Mouse (Mus musculus): ENCODE results near the gene Gabra5.

Gabra5 gene

DNA sequence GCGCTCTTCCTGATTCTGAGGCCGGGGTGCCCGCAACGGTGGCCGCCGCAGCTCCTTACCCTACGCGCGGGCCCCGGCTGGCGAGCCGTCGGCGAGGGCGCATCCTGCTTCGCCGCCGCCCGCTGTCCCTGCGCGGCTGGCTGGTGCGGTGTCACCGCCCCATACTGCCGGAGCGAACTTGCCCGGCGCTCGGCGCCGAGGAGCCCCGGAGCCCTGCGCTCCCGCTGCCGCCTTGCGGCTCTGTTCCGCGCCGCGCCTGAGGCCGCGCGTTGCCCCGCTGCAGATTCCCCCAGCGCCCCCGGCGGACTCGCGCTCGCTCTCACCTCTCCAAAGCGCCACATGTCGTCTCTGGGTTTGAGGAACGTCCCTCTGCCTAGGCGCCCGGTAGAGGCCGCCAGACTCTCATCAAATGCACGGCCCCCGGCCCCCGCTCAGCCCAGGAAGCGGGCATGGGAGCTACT is at the start of gene Gabra5:
Gene Gabra5 (minus strand): TSS at position 379 of the 461 bp plus-strand sequence.
- DNase-seq (ENCODE audit: low read depth in 1 of 2, low spot score in 2 of 2), result no peak

DNA sequence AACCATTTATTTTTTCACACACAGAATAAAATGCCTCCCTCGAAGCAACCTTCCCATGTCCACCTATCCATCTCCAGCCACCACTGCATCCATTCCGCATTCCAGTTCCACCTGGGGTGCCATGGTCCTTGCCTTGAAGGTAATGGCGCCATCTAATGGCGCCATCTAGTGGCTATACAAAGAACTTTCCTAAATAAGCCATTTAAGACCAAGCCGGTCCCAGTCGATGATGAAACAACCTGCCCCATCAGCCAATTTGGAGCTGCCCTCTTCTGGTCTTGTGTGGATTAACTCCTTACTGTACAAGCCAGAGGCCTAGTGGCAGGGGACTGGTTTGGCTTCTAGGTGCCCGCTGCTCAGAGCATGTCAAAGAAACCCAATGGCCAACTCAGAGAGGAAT is 28.7 kb upstream of the Gabra5 start:
- no peak for DNase-seq (ENCODE audit: low read depth in 1 of 2, low spot score in 2 of 2)

DNA sequence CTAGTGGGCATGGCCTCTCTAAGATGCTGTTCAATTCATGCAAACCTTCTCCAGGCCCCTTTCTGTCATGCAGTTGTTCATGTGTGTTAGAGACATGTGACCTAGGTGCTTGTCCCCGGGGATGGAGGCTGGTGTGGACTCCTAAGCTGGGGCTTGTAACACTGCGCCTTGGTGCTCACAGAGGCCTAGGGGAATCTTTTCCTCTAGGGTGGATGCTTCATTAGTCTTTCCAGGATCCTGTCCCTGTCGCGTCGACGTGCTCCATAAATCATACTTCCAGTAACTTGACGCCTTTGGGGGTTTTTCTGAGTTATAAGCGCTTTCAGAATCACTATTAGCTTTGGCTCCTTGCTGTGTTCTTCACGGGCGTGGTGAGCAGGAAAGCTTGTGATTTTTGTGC is 22.8 kb upstream of the Gabra5 start:
- DNase-seq (ENCODE audit: low read depth in 1 of 2, low spot score in 2 of 2), result no peak

DNA sequence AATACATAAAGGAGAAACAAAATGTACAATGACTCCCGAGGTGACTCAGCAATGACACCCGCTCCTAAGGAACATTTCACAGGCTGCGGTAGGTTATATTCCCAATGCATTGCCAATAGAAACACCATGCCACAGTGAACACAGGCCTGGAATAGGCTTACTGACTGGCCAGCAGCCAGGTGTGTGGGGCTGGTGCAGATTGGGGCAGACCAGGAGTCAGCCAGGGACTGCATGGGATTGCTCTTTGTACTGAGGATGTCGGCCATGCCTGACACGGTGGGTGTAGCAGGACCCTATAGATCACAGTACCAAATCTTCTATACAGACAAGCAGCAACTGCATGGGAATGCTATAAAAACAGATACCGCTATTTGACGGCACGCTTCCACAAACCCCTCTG is 20.1 kb upstream of the Gabra5 start:
- no peak for DNase-seq (ENCODE audit: low read depth in 1 of 2, low spot score in 2 of 2)

DNA sequence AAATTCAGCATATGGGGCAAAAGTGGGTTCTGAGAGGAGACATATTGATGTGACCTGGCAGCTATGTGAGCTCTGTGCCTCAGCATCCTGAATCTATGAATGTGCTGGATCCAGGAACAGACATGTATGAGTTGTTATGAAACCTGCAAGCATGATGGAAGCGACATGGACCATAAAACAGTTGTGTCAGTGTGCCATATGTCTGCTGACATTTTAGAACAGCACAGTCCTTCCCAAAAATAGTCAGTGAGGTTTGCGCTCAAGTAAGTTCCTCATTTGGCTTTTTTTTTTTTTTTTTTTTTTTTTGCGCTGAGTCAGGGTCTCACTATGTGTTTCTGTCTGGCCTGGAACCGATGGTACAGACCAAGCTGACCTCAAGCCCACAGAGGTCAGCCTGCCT is 19.6 kb upstream of the Gabra5 start:
- no peak for DNase-seq (ENCODE audit: low read depth in 1 of 2, low spot score in 2 of 2)

DNA sequence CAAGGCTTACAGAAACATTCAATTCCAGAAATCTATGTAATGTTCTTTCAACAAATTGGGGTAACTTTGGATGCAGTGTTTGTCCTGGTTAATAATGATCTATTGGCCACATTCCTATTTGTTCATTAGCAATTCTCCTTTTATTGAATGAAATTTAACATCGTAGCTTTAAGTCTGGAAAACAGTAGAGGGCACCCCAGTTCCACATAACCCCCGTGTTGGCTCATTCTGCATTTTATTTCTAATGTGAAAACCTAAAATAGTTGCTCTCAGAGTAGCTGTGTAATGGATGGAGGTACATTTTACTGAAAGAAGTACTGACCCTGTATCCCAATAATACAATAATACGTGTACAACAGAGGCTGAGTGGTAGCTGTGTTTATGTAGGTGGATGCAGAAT is 3.1 kb upstream of the Gabra5 start:
- no peak for DNase-seq (ENCODE audit: low read depth in 1 of 2, low spot score in 2 of 2)

DNA sequence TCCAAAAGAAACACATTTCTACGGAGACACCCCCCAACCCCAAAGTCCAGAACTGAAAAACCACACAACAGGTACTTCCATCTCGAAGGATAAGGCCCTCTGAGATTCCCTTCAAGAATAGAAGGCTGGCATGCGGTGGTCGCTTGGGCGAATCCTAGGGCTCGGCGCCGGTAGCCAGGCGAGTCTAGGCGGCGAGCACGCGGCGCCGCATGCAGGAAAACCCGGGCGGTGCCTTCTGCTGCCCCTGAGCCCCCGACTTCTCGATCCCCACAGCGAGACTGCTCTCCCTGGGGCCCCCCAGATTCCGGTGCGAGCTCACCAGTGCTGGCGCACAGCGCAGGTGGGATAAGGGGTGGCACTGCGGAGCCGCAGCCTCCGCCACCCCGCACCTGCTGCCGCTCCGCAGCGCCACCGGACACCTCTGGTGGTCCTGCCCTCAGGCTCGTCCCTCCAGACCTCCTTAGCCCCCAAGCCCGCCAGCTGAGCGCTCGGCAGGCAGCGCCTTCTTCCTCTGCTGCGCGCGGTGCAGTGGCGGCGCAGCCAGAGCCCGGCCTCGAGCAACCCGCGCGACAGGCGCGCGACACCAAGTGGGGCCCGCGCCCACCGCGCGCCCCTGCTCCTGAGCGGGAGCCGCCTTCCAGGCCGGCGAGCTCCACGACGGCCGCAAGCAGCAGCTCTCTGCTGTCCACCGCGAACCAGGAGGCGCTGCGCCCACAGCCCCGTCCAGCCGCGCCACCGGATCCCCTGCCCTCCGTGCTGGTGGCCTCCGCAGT is 813 bp downstream of the Gabra5 start:
- no peak for DNase-seq (ENCODE audit: low read depth in 1 of 2, low spot score in 2 of 2)

DNA sequence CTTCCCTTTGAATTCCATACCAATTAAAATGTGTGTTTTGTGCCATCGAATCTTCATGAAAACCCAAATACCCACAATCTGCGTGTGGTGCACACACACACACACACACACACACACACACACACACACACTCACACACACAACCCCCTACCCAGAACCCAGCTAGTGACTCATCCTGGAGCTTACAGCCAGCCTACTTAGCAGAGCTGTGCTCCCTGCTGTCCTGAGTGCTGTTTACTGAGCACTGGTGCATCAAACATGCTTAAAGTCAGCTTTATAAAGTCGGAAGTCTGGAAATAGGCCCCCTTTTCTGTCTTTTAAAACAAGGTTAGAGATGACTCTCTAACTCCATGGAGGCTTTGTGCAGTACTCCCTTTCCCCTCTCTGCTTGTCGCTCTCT is 7.0 kb downstream of the Gabra5 start:
- DNase-seq (ENCODE audit: low read depth in 1 of 2, low spot score in 2 of 2), result no peak

DNA sequence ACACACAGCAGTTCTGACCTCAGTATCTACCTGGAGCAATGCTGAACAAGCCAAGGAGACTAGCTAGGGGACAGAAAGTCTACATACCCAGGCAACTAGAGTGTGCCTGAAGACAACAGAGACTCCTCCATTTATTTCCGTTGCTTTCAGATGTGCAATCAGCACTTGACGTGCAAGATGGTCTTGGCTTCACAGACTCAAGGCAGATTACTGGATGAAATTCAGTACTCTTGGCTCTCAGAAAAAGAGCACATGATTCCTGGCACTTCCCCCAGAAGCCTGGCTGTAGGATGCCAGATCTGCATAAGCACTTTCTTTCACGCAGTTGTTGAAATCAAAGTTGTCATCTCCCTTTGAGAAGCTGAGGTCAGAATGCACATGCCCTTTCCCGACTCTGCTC is 18.1 kb downstream of the Gabra5 start:
- no peak for DNase-seq (ENCODE audit: low read depth in 1 of 2, low spot score in 2 of 2)

DNA sequence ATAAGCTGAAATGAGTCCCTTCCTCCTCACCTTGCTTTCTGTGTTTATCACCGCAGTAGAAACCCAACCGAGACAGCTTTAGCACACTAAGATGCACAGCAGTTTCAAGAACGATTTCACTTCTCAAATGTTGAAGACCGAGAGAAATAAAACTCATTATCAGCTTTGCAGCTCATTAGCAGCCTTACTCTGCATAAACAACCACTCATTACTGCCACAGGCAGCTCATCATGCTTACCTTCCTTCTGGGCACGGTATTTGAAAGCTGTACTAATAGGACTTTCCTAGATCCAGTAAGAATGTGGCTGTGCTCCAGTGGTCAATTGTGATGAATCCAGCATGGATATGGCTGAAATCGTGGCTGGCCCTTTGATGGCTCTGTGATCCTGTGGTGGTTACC is 23.0 kb downstream of the Gabra5 start:
- DNase-seq (ENCODE audit: low read depth in 1 of 2, low spot score in 2 of 2), result no peak

DNA sequence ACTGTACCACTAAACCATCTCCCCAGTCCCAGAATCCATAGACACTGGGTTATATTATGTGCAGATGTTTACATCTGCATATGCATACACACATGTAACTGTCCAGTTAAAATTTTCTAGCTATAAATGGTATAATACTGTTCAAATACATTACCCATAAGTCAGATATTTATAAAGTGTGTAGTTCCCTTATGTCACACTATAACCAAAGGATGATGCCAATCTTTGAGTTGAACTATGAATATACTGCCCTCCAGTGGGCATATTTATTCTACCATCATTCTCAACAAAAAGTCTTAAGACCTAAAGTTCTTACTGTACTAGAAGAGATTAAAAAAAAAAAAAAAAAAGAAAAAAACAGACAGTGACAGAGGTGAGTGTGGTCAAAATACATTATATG is 27.0 kb downstream of the Gabra5 start:
- DNase-seq (ENCODE audit: low read depth in 1 of 2, low spot score in 2 of 2), result no peak

DNA sequence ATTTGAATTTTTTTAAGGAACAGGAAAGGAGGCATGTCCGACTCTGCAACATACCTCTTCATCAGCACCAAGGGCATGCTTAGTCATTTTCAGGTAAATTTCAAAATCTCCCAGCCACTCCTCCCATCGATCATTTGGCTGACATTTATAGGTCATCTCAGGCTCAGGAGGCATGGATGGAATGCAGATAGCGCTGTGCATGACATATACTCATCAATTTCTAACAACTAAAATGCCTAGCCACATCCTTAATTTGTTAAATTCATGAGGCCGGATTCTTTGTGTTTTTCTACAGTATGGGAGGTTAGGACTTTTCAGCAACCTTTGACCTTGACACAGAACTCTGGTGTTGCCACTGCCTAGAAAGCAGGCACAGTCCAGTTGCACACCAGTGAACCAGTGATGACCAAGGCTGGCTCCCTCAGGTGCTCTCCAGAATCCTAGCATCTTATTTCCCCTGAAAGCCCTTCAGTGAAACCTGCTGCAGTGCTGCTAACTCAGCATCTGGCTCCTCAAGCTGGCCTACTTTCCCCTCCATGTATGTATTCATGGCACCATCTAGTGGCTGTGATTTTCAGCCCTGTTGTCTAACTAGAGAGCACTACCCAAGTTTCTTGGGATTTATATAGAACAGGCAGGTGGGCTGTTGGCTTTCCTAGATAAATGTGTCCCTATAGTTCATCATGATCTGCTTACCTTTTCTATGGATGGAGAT is 35.9 kb downstream of the Gabra5 start:
- no peak for DNase-seq (ENCODE audit: low read depth in 1 of 2, low spot score in 2 of 2)

DNA sequence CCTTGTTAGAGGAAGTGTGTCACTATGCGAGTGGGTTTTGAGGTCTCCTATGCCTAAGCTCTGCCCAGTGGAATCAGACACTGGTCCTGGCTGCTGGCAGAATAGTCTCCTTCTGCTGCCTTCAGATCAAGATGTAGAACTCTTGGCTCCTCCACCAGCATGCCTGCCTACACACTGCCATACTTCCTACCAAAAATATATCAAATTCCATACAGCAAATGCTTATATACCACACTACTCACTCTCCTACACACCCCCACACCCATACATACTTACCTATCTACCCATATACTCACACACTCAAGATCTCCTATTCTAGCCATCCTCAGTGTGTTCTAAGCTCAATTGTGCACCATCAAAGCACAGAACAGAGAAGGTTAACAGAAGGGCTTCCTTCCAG is 38.5 kb downstream of the Gabra5 start:
- DNase-seq (ENCODE audit: low read depth in 1 of 2, low spot score in 2 of 2), result no peak

DNA sequence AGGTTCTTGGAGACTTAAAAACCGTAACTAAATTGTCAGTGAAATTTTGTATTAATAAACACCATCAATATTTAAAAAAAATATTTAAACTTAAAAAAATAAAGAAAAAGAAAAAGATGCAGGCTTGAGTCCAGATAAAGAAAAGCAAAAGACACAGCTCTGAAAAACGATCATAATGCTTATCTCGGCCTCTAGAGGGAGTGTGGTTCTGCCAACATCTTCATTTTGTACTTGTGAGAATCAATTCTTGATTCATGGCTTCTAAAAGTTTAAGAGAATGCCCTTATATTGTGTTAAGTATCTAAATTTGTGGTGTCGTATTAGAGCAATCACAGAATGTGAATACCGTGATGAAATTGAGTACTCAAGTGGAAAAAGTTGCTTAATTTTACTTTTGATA is 49.5 kb downstream of the Gabra5 start:
- no peak for DNase-seq (ENCODE audit: low read depth in 1 of 2, low spot score in 2 of 2)

DNA sequence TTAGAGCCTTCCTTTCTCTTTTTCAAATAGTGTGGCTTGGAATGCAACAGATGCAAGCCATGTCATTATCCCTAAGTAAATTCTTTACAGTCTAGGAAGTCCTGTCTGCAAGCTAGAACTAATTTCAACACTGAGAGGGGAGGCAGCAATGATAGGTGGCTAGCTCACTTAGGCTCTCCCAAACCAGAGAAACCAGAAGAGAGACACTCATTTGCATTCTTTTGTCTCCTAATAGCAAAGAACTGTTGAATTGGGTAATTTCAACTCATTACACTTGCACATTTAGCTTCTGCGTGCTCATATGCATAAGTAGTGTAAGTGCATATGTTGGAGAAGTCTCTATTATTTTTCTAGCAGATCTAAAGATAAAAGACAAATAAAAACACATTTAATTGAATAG is 61.6 kb downstream of the Gabra5 start:
- DNase-seq (ENCODE audit: low read depth in 1 of 2, low spot score in 2 of 2), result no peak

DNA sequence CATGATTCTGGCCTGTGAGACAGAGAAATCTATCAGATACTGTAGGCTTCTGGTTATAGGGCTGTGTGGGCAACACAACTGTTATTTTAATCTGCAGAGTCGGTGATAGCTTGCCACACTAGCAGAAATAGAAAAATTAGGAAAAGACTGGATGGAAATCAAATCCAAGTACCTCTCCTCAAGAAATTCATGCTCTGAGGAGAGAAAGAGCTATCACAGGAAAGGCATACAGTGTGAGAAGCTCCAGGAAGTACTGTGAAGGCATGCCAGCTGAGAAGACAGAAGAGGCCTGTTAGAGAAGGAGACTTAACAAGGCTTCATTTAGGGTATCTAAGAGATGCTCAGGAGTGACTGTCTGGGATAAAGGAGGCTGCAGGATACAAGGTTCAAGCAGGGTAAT is 87.2 kb downstream of the Gabra5 start:
- no peak for DNase-seq (ENCODE audit: low read depth in 1 of 2, low spot score in 2 of 2)

DNA sequence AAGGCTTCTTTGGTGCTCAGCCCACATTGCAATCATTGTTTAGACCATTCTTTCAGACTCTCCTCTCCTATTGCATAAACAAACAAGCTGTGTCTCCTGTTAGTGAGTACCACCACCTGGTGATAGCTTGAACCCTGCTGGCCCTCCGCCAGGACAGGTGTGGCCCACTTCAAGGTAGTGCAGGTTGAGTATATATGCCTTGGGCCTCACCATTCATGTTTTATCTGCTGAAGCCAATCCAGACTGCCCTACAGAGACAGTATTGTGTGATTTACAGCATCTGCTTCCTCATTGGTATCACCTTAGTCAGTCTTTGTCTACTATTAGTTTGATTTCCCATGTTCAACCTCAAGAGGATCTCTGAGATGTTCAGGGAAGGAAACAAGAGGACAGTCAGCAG is 88.8 kb downstream of the Gabra5 start:
- no peak for DNase-seq (ENCODE audit: low read depth in 1 of 2, low spot score in 2 of 2)

DNA sequence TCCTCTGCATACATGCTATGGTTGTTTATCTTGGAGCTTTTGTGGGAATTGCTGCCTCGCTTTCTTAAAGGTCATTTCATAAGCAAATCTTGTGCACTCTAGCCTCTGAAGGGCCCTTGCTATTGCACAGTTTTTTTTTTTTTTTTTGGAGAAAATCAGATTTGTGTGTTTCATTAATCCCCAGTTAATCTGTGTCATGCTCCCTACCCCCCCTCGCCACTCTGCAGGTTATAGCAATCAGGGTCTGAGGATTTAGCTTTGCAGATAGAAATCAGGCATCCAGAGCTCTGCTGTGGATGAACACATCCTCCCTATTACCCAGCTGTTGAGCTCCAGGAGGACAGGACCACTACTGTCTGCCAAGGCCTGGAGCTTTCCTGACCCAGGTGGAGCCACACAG is 90.5 kb downstream of the Gabra5 start, which contains the start of gene Gabrb3:
Gene Gabrb3 (plus strand): TSS at position 301 of the 400 bp plus-strand sequence.
- no peak for DNase-seq (ENCODE audit: low read depth in 1 of 2, low spot score in 2 of 2)

DNA sequence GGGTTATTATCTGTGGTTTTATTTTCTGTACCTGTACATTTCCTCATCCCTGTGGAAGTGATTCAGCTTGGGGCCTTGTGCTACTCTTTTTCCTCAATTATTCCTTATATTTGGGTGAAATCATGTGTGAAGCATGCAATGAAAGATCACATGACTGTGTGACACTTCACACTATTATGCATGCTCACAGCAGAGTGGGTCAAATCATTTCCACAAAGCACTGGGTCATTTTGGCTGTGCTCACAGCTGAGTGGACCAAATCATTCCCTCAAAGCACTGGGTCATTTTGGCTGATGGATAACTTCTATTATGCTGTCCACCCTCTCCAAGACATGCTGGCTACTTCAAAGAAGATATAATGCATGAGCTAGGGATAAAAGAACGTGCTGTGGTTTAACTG is 97.0 kb downstream of the Gabra5 start:
- DNase-seq (ENCODE audit: low read depth in 1 of 2, low spot score in 2 of 2), result no peak

DNA sequence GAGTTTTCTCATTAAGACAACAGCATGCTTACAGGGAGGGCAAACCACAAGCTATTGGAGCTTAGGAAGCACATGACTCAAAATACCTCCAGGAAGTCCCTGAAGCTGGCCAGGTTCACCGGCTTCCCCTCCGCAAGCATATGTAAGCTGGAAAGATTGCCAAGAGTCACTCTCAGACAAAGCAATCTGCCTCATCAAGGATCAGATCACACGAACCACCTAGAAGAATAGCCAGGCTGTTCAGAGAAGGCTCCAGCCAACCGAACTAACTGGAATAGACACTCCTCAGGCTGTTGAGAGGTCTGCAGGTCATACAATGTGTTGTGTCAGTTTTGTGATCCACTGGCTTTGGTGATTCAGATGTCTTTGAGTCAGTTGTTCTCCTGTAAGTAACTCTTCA is 98.7 kb downstream of the Gabra5 start:
- no peak for DNase-seq (ENCODE audit: low read depth in 1 of 2, low spot score in 2 of 2)

DNA sequence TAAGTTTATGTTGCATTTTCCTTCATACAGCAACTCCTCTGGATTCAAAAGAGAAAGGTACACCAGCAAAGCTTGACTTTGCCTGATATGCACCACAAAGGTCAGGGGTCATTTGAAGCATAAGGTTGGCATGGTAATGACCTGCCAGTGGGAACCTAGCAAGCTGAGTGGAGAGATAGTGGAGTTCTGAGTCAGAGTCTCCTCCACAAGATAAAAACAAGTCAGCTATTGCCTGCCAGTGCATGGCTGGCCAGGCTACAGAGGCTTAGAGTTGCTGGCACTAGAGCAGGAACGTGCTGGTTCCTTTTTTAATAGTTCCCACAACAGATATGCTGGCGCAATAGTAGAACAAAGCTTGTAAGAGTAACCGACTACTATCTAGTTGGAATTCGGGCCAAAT is 116.3 kb downstream of the Gabra5 start:
- DNase-seq (ENCODE audit: low read depth in 1 of 2, low spot score in 2 of 2), result no peak

DNA sequence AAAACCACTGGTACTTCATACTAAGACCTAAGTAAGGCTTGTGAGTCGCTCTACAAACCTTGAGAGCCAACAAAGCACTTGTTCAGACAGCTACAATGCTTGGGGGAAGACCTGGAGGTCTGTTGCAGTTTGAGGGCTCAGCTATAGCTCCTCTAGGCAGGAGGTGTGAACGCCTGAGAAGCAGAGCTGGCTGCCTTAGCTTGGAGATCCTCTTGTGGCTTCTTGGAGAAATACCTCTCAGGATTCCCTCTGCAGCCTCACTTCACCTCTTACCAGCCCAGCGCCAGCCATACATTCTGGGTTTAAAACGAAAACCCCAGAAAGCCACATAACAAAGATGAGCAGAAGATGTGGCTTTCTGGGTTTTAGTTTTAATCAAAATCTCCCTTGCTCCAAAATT is 119.8 kb downstream of the Gabra5 start:
- no peak for DNase-seq (ENCODE audit: low read depth in 1 of 2, low spot score in 2 of 2)

DNA sequence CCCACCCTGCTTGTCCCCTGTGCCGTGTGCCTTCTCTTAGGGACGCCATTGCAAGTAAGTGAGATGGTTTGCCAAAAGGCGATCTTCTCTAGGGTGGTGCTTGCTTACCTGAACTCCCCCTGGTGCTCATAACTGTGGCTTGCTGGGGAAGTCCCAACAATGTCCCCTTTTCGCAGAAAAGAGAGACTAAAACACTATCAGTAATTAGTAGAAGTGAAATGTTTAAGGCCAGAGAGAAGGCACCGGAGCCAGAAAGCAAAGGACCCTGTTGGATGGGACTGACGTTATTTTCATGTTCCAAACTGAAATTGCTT is 122.6 kb downstream of the Gabra5 start:
- DNase-seq (ENCODE audit: low read depth in 1 of 2, low spot score in 2 of 2), result no peak

Data from monocyte, adult 2 months (primary cell).